Mouse (Mus musculus): Measurements from ENCODE around the gene Xpo6.

Gene Xpo6

GRCm38 (mm10) chr7:126121533-126121932 is 78.8 kb downstream of the Xpo6 start:
- no peak for DNase-seq

DNA sequence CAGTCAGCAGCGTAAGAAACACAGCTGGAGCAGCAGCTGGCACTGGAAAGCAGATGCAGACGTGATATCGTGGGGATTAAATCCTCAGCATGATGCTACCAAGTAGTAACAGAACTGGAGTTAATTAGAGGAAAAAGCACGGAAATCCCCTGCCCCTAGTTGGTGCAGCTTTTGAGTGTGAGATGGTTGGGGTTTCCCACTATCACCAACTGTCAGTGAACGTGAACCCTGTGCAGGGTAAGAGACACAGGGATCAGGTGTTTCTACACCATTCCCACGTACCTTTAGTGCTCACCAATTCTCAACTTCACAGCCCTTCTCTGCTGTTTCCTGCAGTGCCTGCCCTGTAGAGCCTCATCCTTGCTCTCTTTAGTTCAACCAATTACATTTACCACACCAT is 80.5 kb downstream of the Xpo6 start:
- no peak for DNase-seq

GRCm38 (mm10) chr7:126113263-126113662 is 87.0 kb downstream of the Xpo6 start:
- no peak for DNase-seq

DNA sequence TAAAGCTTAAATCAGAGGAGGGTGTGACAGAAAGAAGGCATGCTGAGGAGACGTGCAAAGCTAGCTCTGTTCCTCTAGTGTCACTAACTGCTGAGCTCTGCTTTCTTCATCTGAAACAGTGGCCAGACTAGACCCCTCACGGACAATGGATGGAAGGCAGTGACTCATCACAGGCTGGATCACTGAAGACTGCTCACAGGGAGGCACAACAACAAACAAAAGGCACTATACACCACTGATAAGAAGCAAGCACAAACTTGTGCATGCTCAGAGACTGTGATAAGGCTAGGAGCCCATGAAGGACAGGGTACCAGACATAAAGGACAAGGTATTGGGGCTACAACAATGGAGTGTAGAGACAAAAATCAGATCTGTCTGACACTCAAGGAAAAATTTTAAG is 89.1 kb downstream of the Xpo6 start:
- no peak for DNase-seq

GRCm38 (mm10) chr7:126109898-126110297 is 90.4 kb downstream of the Xpo6 start:
- DNase-seq = no peak

GRCm38 (mm10) chr7:126100440-126100839 is 99.9 kb downstream of the Xpo6 start:
- DNase-seq = no peak

DNA sequence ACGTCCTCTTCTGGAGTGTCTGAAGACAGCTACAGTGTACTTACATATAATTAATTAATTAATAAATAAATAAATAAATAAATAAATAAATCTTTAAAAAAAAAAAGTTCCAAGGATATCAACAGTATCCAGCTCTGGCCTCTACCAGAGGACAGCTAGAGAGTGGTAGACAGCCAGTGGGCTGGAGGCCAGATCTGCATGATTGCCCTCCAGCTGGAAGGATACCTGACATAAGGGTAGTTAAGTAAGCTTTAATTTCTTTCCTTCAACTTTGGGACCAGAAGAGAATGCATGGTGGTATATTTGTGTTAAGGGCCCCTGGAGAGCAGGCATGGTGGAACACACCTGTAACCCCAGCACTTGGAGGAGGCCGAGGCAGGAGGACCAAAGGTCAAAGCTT is 100.5 kb downstream of the Xpo6 start:
- DNase-seq = no peak

DNA sequence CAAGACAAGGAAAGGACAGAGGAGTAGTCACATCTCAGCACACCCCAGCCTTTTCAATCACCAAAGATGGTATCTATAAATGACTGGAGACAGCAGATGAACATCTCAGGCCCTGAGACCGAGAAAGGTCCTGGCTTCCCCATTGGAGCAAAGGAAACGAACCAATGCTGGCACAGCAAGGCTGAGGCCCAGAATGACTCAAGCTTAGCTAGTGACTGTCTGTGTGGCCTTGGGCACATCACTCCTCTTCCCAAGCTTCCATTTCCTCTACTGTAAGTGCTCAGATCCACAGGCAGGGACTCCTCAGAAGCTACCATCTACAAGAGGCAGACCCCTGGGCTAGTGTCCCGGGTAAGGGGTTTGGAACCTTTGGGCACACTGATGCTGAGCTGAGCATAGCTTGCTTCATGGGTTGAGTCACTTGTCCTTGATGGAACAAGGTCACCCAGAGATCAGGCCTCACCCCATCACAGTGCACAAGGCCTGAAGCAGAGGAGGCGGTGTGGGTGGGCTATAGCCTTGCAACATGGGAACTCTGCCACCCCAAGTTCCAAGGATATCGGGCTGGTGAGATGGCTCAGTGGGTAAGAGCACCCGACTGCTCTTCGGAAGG is 101.0 kb downstream of the Xpo6 start:
- DNase-seq = no peak

- DNase-seq = no peak
Observed at GRCm38 (mm10) chr7:126097219-126097915, 102.9 kb downstream of the Xpo6 start.

DNA sequence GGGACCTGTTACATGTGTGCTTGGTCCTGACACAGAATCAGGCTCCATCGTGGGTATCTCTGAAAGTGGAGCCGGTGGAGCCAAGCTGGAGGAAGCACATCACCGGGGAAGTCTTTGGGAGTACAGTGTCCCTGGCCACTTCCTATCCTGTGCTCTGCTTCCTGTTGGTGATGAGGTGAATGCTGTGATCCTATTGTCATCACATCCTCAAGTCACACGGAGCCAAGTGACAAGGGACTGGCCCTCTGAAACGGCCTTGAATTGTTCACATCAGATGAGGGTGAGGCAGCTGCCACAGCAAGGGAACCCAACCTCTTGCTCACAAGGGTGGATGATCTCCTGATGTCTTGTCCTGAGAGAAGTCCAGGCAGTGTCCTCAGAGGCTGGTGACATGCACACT is 103.7 kb downstream of the Xpo6 start:
- no peak for DNase-seq

GRCm38 (mm10) chr7:126094738-126095137 is 105.6 kb downstream of the Xpo6 start:
- DNase-seq = no peak

DNA sequence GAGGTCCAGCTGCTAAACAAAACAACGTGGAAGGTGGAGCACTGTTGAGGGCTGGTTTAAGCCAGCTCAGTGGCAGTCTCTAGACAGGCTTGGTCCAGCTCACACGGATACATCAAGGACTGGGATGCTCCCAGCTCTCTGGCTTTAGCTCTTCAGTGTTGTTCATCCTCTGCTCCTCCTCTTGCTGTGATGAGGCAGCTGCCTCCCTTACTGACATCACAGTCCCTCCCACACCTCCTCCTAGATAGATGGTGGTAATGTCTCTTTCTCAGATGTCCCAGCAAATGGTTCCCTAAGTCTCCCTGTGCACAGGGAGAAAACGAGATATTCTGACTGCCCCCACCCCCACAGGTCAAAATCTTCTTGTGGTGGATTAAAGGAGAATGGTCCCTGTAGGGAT is 107.1 kb downstream of the Xpo6 start:
- DNase-seq = no peak

GRCm38 (mm10) chr7:126089782-126090181 is 110.5 kb downstream of the Xpo6 start:
- DNase-seq = peak; percentile 82 to 87

DNA sequence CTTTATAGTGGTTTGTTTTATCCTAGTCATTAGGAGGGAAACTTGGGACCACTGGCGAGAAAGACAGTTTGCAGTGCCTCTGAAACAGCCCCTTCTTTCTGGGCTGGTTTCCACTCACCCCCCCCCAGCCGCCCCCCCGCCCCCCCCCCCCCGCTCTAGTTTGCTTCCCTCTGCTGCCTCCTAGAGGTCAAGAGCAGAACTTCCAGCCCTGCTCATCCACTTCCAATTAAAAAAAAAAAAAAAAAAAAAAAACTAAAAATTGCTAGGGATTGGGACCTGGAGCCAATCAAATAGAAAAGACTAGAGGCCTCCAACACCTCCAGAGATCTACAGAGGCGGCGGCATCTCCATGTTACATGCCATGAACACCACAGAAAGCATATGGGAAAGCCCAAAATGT is 112.1 kb downstream of the Xpo6 start:
- DNase-seq = peak; percentile 68 to 79

GRCm38 (mm10) chr7:126087602-126088001 is 112.7 kb downstream of the Xpo6 start:
- DNase-seq = peak in 1 of 2 experiments; percentile 36

DNA sequence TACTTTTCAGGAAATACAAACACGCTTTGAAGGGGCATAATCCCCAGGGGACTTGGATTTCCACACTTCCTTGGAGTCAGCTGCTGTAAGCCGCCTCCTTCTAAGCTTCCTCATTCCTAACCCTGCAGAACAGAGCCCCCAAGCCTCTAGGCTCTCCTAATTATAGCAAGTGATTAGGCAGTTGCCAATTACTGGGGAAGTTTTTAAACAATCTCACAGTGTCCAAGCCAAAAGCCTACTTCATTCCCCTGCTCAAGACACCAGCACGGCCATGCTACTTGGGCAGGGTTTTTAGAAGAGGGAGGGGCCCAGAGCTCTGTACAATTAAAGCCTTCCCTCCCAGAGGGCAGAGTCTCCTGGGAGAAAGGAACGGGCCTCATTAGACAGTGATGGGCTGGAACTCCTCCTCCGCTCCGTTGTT is 114.0 kb downstream of the Xpo6 start:
- no peak for DNase-seq

DNA sequence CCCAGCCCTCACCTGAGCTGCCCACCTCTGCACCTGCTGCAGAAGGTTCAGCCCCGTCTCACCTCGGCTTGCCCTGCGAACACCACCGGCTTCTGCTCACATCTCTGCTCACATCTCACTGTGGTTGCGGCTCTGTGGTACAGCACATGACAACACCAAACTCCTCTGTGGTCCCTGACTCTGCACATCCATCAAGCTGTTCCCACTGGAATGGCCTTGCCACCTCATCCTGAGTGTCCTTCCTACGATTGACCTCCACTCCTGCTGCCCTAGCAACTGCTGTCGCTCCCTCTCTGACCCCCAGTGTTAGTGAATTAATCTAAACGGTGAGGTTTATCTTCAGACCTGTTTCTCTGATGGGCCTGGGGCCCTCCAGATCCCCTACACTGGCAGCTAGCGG is 115.1 kb downstream of the Xpo6 start:
- DNase-seq = no peak

GRCm38 (mm10) chr7:126083980-126084348 is 116.3 kb downstream of the Xpo6 start:
- peak in 1 of 2 experiments; percentile 28 for DNase-seq

GRCm38 (mm10) chr7:126083341-126083979 is 116.8 kb downstream of the Xpo6 start:
- DNase-seq = peak; percentile 42 to 56

DNA sequence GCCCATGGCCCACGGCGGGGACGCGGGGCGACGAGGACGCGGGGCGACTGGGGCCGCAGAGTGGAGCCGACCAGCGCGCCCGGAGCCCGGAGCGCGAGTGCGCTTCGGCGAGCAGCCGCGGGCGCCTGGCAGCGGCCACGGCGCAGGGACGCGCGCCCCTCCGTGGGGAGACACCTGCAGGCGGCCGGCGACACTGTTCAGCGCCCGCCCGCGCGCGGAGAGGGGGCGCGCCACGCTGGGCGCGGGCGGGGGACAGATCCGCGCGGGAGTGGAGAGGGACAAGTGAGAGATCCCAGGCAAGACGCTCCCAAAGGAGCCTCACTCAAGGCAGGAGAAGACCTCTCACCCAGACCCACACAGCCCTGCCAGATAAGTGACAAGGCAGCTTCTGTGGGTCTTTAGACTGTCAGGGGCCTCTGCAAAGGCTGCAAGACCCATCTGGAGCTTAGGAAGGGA is 118.0 kb downstream of the Xpo6 start, which contains the start of gene Gsg1l:
Gsg1l (minus strand) TSS at position 126 of the 456 bp plus-strand sequence.
- DNase-seq = peak in 1 of 2 experiments; percentile 58

GRCm38 (mm10) chr7:126081727-126082285 is 118.5 kb downstream of the Xpo6 start:
- peak; percentile 70 to 84 for DNase-seq

GRCm38 (mm10) chr7:126080949-126081654 is 119.2 kb downstream of the Xpo6 start:
- DNase-seq = peak; percentile 45 to 49

DNA sequence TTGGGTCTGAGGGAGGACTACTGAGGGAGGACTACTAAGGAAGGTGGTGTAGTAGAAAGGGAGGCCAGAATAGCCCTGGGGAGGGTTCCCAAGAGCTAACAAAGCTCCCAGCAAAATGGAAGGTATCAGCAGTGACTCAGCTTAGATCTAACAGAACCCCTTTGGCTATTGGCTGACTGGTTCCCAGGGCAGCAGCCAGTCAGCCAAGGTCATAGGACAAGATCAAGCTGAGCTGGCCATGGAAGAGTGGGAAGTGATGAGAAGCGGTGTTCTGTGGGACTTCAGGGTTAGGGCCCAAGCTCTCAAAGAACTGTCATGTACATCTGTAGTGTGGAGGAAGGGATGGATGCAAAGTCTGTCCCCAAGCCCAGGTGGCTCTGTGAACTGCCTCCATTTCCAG is 123.4 kb downstream of the Xpo6 start:
- no peak for DNase-seq
